Mouse (Mus musculus): ENCODE measurements at regions not wholly inside any gene's neighbourhood (a gene's known extent, or its start where the extent isn't known, plus 50 kb on each side); places are given as distances from the start of the nearest gene placed in this dataset.

- H3K4me3 ChIP-seq: no peak overlapping the region
- no peak overlapping the region for H3ac ChIP-seq (ENCODE audit: control insufficient read depth, insufficient read length)
- H3K27me3 ChIP-seq (ENCODE audit: control insufficient read depth, insufficient read depth, insufficient read length): no peaks in the 10 kb centered on the region
- no peaks in the 10 kb centered on the region for H3K79me2 ChIP-seq (ENCODE audit: control insufficient read depth, insufficient read depth)
- H3K36me3 ChIP-seq (ENCODE audit: control insufficient read depth, insufficient read depth): no peaks in the 10 kb centered on the region
- TF ChIP-seq POLR2A (IDR thresholded peaks at IDR 0.05; ENCODE audit: insufficient read length, low read depth): no peak
- TF ChIP-seq REST (IDR thresholded peaks at IDR 0.05; ENCODE audit: insufficient read depth, insufficient read length): no peak
- TF ChIP-seq TCF12 (IDR thresholded peaks at IDR 0.05; ENCODE audit: insufficient read depth, poor library complexity, severe bottlenecking): no peak
- TF ChIP-seq POLR2AphosphoS2 (IDR thresholded peaks at IDR 0.05; ENCODE audit: insufficient read length, low read depth): no peak
- no peak for TF ChIP-seq SRF (IDR thresholded peaks at IDR 0.05; ENCODE audit: control insufficient read depth, insufficient read length, low read depth)
- H3K4me2 ChIP-seq (ENCODE audit: low read depth): no peak overlapping the region
Observed at GRCm38 (mm10) chr16:9273751-9274300, 443.9 kb downstream of the 1810013L24Rik start.

- no peaks in the 10 kb centered on the region for H3K27me3 ChIP-seq (ENCODE audit: control insufficient read depth, insufficient read depth, insufficient read length)
- no peak overlapping the region for H3ac ChIP-seq (ENCODE audit: control insufficient read depth, insufficient read length)
- no peaks in the 10 kb centered on the region for H3K79me2 ChIP-seq (ENCODE audit: control insufficient read depth, insufficient read depth)
- no peak overlapping the region for H3K4me3 ChIP-seq
- no peak for TF ChIP-seq MYOD1 (IDR thresholded peaks at IDR 0.05; ENCODE audit: control insufficient read depth in 1 of 3, insufficient read length in 2 of 3, low read depth in 2 of 3)
- TF ChIP-seq USF1 (IDR thresholded peaks at IDR 0.05; ENCODE audit: low read depth): no peak
- no peak for TF ChIP-seq REST (IDR thresholded peaks at IDR 0.05; ENCODE audit: insufficient read depth, insufficient read length)
- no peak for TF ChIP-seq POLR2A (IDR thresholded peaks at IDR 0.05; ENCODE audit: insufficient read length, low read depth)
- TF ChIP-seq TCF12 (IDR thresholded peaks at IDR 0.05; ENCODE audit: insufficient read depth, poor library complexity, severe bottlenecking): no peak
- TF ChIP-seq CEBPB (IDR thresholded peaks at IDR 0.05; ENCODE audit: insufficient read depth, poor library complexity, severe bottlenecking): no peak
- TF ChIP-seq POLR2AphosphoS2 (IDR thresholded peaks at IDR 0.05; ENCODE audit: insufficient read length, low read depth): no peak
- no peak for TF ChIP-seq TCF3 (IDR thresholded peaks at IDR 0.05; ENCODE audit: insufficient read length, low read depth)
- no peak for TF ChIP-seq MAX (IDR thresholded peaks at IDR 0.05; ENCODE audit: low read depth)
- no peak for TF ChIP-seq SRF (IDR thresholded peaks at IDR 0.05; ENCODE audit: control insufficient read depth, insufficient read length, low read depth)
- no peak overlapping the region for H3K4me2 ChIP-seq (ENCODE audit: low read depth)
- no peaks in the 10 kb centered on the region for H3K36me3 ChIP-seq (ENCODE audit: control insufficient read depth, insufficient read depth)
Observed at GRCm38 (mm10) chr16:9274583-9275100, 444.7 kb downstream of the 1810013L24Rik start.

GRCm38 (mm10) chr16:9275426-9275825 lies 445.5 kb downstream of the 1810013L24Rik start:
- Histone ChIP-seq H3K4me2 (ENCODE audit: low read depth) (no peak overlapping the region), H3ac (ENCODE audit: control insufficient read depth, insufficient read length) (no peak overlapping the region), H3K4me3 (no peak overlapping the region), H3K79me2 (ENCODE audit: control insufficient read depth, insufficient read depth) (no peaks in the 10 kb centered on the region), H3K27me3 (ENCODE audit: control insufficient read depth, insufficient read depth, insufficient read length) (no peaks in the 10 kb centered on the region), H3K36me3 (ENCODE audit: control insufficient read depth, insufficient read depth) (no peaks in the 10 kb centered on the region)
- TF ChIP-seq USF1 (IDR thresholded peaks at IDR 0.05; ENCODE audit: low read depth): no peak

GRCm38 (mm10) chr16:9277064-9277463 lies 447.2 kb downstream of the 1810013L24Rik start:
- Histone ChIP-seq H3ac (ENCODE audit: control insufficient read depth, insufficient read length) (no peak overlapping the region), H3K4me3 (no peak overlapping the region), H3K4me2 (ENCODE audit: low read depth) (no peak overlapping the region), H3K36me3 (ENCODE audit: control insufficient read depth, insufficient read depth) (no peaks in the 10 kb centered on the region), H3K27me3 (ENCODE audit: control insufficient read depth, insufficient read depth, insufficient read length) (no peaks in the 10 kb centered on the region), H3K79me2 (ENCODE audit: control insufficient read depth, insufficient read depth) (no peaks in the 10 kb centered on the region)
- no peak for TF ChIP-seq MYOD1 (IDR thresholded peaks at IDR 0.05; ENCODE audit: control insufficient read depth in 1 of 3, insufficient read length in 2 of 3, low read depth in 2 of 3)

GRCm38 (mm10) chr16:9279726-9280125 lies 449.8 kb downstream of the 1810013L24Rik start:
- no peaks in the 10 kb centered on the region for H3K36me3 ChIP-seq (ENCODE audit: control insufficient read depth, insufficient read depth)
- no peak overlapping the region for H3K4me3 ChIP-seq
- TF ChIP-seq MAX (IDR thresholded peaks at IDR 0.05; ENCODE audit: low read depth): no peak
- TF ChIP-seq TCF12 (IDR thresholded peaks at IDR 0.05; ENCODE audit: insufficient read depth, poor library complexity, severe bottlenecking): no peak
- no peak for TF ChIP-seq POLR2A (IDR thresholded peaks at IDR 0.05; ENCODE audit: insufficient read length, low read depth)
- no peak for TF ChIP-seq SRF (IDR thresholded peaks at IDR 0.05; ENCODE audit: control insufficient read depth, insufficient read length, low read depth)
- TF ChIP-seq CEBPB (IDR thresholded peaks at IDR 0.05; ENCODE audit: insufficient read depth, poor library complexity, severe bottlenecking): no peak
- no peak for TF ChIP-seq MYOG (IDR thresholded peaks at IDR 0.05; ENCODE audit: control insufficient read depth in 1 of 3, insufficient read depth in 1 of 3, insufficient read length in 2 of 3, low read depth in 2 of 3)
- TF ChIP-seq E2F4 (IDR thresholded peaks at IDR 0.05; ENCODE audit: insufficient read depth): no peak
- no peak for TF ChIP-seq TCF3 (IDR thresholded peaks at IDR 0.05; ENCODE audit: insufficient read length, low read depth)
- TF ChIP-seq REST (IDR thresholded peaks at IDR 0.05; ENCODE audit: insufficient read depth, insufficient read length): no peak
- no peak for TF ChIP-seq POLR2AphosphoS2 (IDR thresholded peaks at IDR 0.05; ENCODE audit: insufficient read length, low read depth)
- TF ChIP-seq MYOD1 (IDR thresholded peaks at IDR 0.05; ENCODE audit: control insufficient read depth in 1 of 3, insufficient read length in 2 of 3, low read depth in 2 of 3): no peak
- no peak for TF ChIP-seq USF1 (IDR thresholded peaks at IDR 0.05; ENCODE audit: low read depth)
- no peaks in the 10 kb centered on the region for H3K79me2 ChIP-seq (ENCODE audit: control insufficient read depth, insufficient read depth)
- H3K27me3 ChIP-seq (ENCODE audit: control insufficient read depth, insufficient read depth, insufficient read length): no peaks in the 10 kb centered on the region
- no peak overlapping the region for H3ac ChIP-seq (ENCODE audit: control insufficient read depth, insufficient read length)
- no peak overlapping the region for H3K4me2 ChIP-seq (ENCODE audit: low read depth)

All from myocyte (in vitro differentiated cells).